Mouse (Mus musculus) Patski (cell line): ENCODE results near the gene Pdzd2. TPM values are rescaled to one million over a fixed set of nuclear protein-coding genes. Genes with fewer than 3 reads are reported as not detected.
A peak's percentile ranks its signal among the peaks of the same experiment; 100 is the strongest.

ENCODE experiments used
- ATAC-seq: fragments of 100-300 bp; one replicate; pipeline ENCODE4 v1.8.0; 2021
- CTCF ChIA-PET: fragments of 350-600 bp; sonication (Branson Sonifier 250); formaldehyde crosslinking; loops from one replicate; lab custom pipeline; 2022; ENCODE audit warnings: inconsistent platforms; lab: Charles Lee
- POLR2A ChIA-PET: fragments of 350-600 bp; sonication (Branson Sonifier 250); formaldehyde crosslinking; loops from one replicate; lab custom pipeline; 2022; ENCODE audit warnings: antibody characterized with exemption, inconsistent platforms; lab: Charles Lee
- DNase-seq: peaks from one replicate; pipeline ENCODE4 v3.0.0-alpha.2; 2011; ENCODE audit warnings: low read depth, low spot score
- H3K27me3 ChIP-seq: fragments of 371-371 bp; one replicate; pipeline ENCODE4 v1.5.1; 2021
- CTCF ChIP-seq: fragments of 100-300 bp; IDR thresholded peaks from one replicate; pipeline ENCODE4 v1.5.1; 2021
- in situ Hi-C: fragments of 300-500 bp; cut with MboI; formaldehyde crosslinking; loops from 3 replicates; pipeline ENCODE4 v1.11.1; 2018; ENCODE audit warnings: low pct_unique_long_range_greater_than_20kb, mixed read lengths
- polyA plus RNA-seq: library from polyadenylated mRNA; unstranded; gene quantifications from one replicate; pipeline ENCODE4 v1.2.3, GENCODE M21; 2021

Gene Pdzd2
- polyA plus RNA-seq, 1 experiment from 2014 or later, result 0.10 TPM

- in situ Hi-C loops, result no loop called here
- no peaks in the 10 kb centered on the region for H3K27me3 ChIP-seq
- ATAC-seq (no peak), DNase-seq (no peak)
- ChIA-PET CTCF (interaction anchor here (0.9 to 1.5 kb wide), 2 partner anchors 12 to 38 kb away, joined by 3 read pairs; no protein-coding TSS in a partner anchor), POLR2A (no interaction called here)
- no peak for TF ChIP-seq CTCF
These were observed 416.9 kb downstream of the Pdzd2 start for GRCm38 (mm10) chr15:12322676-12323402.

GRCm38 (mm10) chr15:12321788-12322621 lies 417.7 kb downstream of the Pdzd2 start, which contains the start of gene 1810049J17Rik:
TSS of gene 1810049J17Rik (minus strand) at chr15:12321899.
- ATAC-seq (peak; percentile 25), DNase-seq (no peak)

DNA sequence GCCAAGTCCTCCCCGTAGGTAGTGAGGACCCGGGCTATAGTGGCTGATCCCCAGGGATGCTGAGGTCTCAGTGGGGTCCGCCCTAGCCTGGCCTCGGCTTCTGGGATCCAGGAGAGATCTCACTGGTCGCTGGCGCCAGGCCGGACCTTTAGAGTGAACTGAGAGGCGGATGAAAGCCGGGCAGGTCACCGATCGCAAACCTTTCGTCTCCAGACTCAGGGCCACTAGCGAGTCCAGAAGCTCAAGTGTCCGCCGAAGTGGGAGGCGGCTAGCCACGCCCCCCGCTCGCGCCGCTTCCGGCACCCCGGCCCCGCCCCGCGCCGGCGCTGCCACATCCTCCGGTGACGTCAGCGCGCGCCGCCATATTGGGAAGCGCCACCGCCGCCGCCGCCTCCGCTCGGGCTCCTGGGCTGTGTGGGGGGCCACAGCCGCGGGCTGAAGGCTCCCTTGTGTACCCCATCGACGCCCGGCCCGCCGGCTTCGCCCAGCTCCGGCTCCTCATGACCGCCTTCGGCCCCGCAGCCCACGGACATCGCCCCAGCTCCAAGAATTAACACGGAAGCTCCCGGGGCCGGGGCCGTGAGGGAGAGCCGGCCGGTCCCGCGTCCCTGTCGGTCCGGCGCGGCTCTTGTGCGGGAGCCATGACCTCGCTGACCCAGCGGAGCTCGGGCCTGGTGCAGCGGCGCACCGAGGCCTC lies 418.5 kb downstream of the Pdzd2 start, which contains the start of gene Golph3:
TSS of gene Golph3 (plus strand) at position 360 of the 697 bp plus-strand sequence.
- in situ Hi-C loops, result no loop called here
- DNase-seq (no peak), ATAC-seq (peak; percentile 95)
- TF ChIP-seq CTCF, result no peak
- ChIA-PET CTCF (interaction anchor here (1.3 kb wide), 1 partner anchor 50 kb away, joined by 3 read pairs; no protein-coding TSS in a partner anchor), POLR2A (interaction anchor here (0.8 to 1.2 kb wide), 3 partner anchors 15 to 144 kb away, joined by 3 read pairs; no protein-coding TSS in a partner anchor)
- H3K27me3 ChIP-seq, result no peaks in the 10 kb centered on the region

More at GRCm38 (mm10) chr15:12321788-12322621, 417.7 kb downstream of the Pdzd2 start, which contains the start of gene 1810049J17Rik:
- TF ChIP-seq CTCF, result no peak
- ChIA-PET CTCF (interaction anchor here (1.3 to 1.5 kb wide), 2 partner anchors 13 to 49 kb away, joined by 3 read pairs; no protein-coding TSS in a partner anchor), POLR2A (no interaction called here)
- no peaks in the 10 kb centered on the region for H3K27me3 ChIP-seq
- in situ Hi-C loops, result no loop called here

DNA sequence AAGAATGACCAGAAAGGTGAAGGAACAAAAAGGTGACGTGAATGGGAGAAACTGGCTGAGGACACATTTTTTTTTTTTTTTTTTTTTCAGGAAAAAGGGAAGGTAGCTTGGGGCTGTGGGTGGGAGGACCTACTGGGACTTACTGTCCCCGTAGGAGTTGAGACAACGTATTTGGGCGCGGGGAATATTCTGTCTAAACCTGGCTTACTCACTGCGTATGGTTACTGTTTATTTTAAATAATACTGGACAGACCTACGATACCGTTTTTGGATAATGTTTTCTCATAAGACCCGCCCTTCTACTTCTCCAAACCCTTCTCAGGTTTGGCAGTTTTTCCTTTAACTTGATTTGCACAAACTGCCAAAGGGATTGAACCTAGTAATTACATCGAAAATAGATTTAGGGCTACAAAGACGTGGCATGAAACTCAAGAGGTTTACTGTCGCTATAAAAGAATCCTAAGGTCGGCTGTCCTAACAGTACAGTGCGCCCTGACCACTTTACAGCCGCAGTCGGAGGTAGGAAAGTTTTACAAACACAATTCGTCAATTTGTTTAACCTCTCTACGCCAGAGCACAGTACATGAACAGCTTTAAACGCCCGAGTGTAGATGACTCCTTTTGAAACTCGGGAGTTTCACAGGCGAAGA lies 419.2 kb downstream of the Pdzd2 start:
- TF ChIP-seq CTCF, result no peak
- H3K27me3 ChIP-seq, result no peaks in the 10 kb centered on the region
- POLR2A ChIA-PET, result interaction anchor here (0.6 to 1.2 kb wide), 4 partner anchors 16 to 545 kb away, joined by 3 to 4 read pairs (median 3); no protein-coding TSS in a partner anchor
- CTCF ChIA-PET, result interaction anchor here (1.3 to 1.4 kb wide), 2 partner anchors 51 to 123 kb away, joined by 3 read pairs; no protein-coding TSS in a partner anchor
- ATAC-seq (peak; percentile 18), DNase-seq (no peak)
- in situ Hi-C loops, result no loop called here

DNA sequence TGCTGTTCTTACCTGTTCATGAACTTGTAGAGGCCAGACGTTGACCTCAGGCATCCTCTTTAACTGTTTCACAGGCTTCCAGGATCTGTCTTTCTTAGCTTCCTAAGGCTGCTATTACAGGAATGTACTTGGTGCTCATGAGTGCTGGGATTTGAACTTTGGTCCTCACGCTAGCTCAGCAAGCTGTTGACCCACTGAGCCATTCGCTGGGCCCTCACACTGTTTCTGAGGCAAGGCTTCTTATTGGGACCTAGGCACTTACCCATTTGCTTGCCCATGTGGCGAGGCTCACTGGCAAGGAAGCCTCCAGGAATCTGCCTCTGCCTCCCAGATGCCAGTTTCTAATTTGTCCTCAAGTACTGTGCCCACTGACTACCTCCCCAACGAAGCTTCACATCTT lies 419.8 kb downstream of the Pdzd2 start:
- TF ChIP-seq CTCF, result no peak
- ChIA-PET POLR2A (interaction anchor here (0.6 to 1.2 kb wide), 2 partner anchors 16 to 545 kb away, joined by 3 to 4 read pairs; no protein-coding TSS in a partner anchor), CTCF (interaction anchor here (1.4 kb wide), 1 partner anchor 123 kb away, joined by 3 read pairs; no protein-coding TSS in a partner anchor)
- in situ Hi-C loops, result no loop called here
- ATAC-seq (no peak), DNase-seq (no peak)
- no peaks in the 10 kb centered on the region for H3K27me3 ChIP-seq

DNA sequence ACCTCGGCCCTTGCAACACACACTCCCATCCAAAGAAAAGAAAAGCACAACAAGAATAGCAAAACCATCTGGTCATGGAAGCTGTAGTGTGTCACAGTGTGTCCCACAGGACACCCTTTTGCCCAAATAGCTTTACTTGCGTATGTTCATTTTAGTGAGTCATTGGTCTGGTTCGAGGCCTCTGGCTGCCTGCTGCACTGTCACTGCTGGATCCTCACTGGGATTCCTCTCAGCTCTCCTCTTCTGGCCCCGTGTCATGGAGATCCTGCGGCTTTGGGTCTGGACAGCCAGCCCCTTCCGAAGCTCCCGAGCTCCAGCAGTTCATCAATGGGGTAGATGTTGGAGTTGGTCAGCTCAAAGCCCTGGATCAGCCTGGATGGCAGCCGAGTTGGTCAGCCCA lies 421.3 kb downstream of the Pdzd2 start:
- in situ Hi-C loops, result no loop called here
- POLR2A ChIA-PET, result no interaction called here
- no peaks in the 10 kb centered on the region for H3K27me3 ChIP-seq
- DNase-seq (no peak), ATAC-seq (no peak)
- CTCF ChIA-PET, result no interaction called here
- TF ChIP-seq CTCF, result no peak

DNA sequence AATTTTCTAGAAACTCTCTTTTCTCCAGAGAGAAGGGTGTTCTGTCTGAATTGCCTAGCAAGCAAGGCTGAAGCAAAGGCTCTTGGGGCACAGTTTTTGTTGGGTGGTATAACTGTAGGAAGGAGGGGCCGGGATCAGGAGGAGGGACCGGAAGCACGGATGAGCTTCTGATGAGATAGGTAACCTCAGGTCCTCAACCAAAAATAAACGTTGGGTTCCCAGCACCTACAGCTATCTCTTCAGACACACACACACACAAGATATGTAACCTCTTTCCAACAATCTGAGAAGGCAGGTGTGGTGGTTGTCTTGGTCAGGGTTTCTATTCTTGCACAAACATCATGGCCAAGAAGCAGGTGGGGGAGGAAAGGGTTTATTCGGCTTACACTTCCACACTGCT lies 422.4 kb downstream of the Pdzd2 start:
- DNase-seq, result no peak
- POLR2A ChIA-PET, result no interaction called here
- in situ Hi-C loops, result no loop called here
- no peak for ATAC-seq
- no peak for TF ChIP-seq CTCF
- CTCF ChIA-PET, result no interaction called here
- no peaks in the 10 kb centered on the region for H3K27me3 ChIP-seq

DNA sequence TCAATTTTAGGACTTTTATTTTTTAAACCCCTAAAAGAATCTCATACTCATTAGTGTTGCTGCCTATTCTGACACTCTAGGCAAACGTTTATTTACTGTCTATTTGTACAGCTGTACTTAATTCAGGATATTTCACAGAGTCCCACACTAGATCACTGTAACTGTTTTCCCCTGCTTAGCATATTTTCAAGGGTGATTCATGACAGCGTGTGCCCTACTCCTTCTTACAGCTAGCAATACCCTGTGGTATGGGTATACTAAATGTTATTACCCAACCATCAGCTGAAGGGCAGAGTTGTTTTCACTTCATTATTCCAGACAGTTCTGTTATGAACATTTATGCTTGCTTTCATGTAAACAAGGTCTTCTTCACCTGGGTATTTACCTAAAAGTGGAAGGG lies 423.7 kb downstream of the Pdzd2 start:
- TF ChIP-seq CTCF, result no peak
- DNase-seq (no peak), ATAC-seq (no peak)
- H3K27me3 ChIP-seq, result no peaks in the 10 kb centered on the region
- POLR2A ChIA-PET, result no interaction called here
- in situ Hi-C loops, result no loop called here
- CTCF ChIA-PET, result interaction anchor here (1.7 to 2.3 kb wide), 2 partner anchors 8 to 11 kb away, joined by 4 to 7 read pairs; no protein-coding TSS in a partner anchor

- no peak for TF ChIP-seq CTCF
- ATAC-seq, result no peak
These were observed 425.1 kb downstream of the Pdzd2 start for GRCm38 (mm10) chr15:12314584-12314983.

More at GRCm38 (mm10) chr15:12314584-12314983, 425.1 kb downstream of the Pdzd2 start:
- DNase-seq, result no peak
- in situ Hi-C loops, result no loop called here
- ChIA-PET CTCF (interaction anchor here (1.7 to 2.3 kb wide), 2 partner anchors 10 kb away, joined by 4 to 7 read pairs; no protein-coding TSS in a partner anchor), POLR2A (no interaction called here)
- H3K27me3 ChIP-seq, result no peaks in the 10 kb centered on the region
